Mouse (Mus musculus) cortical plate, adult 2 months (tissue): ENCODE results near the gene Mrgpra6.

Source experiments
- CTCF ChIP-seq: fragments of 200-500 bp; IDR thresholded peaks from 2 replicates; pipeline ENCODE4 v1.5.1; 2011; ENCODE audit warnings: mild to moderate bottlenecking, control low read depth, low read length; ENCODE audit not compliant: insufficient read depth; ENCODE audit errors: extremely low read depth
- POLR2A ChIP-seq: fragments of 200-500 bp; IDR thresholded peaks from 2 replicates; pipeline ENCODE4 v1.6.1; 2011; ENCODE audit warnings: mild to moderate bottlenecking, low read length, control low read depth; ENCODE audit not compliant: insufficient read depth; ENCODE audit errors: extremely low read depth

DNA sequence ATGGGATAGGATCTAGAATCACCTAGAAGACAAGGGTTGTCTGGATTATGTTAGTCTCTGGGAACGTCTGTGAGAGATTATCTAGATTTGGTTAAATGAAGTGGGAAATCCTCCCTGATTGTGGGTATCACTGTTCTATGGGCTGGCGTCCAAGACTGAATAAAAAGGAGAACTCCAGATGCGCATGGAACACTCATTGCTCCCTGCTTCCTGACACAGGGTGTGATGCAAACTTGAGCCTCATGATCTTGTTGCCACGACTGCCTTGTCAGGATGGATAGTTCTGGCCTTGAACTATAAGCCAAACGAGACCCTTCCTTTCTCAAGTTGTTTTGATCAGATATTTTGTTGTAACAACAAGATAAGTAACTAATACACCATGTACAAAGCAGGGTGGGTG lies 33.9 kb downstream of the Mrgpra6 start:
- TF ChIP-seq CTCF (no peak), POLR2A (no peak)
